Mouse (Mus musculus): ENCODE measurements at regions not wholly inside any gene's neighbourhood (a gene's known extent, or its start where the extent isn't known, plus 50 kb on each side); places are given as distances from the start of the nearest gene placed in this dataset.

GRCm38 (mm10) chr8:30817028-30817427 lies 2611.5 kb upstream of the 5930422O12Rik start:
- TF ChIP-seq GATA1 (IDR thresholded peaks at IDR 0.05; ENCODE audit: borderline replicate concordance, low read length) = no peak
- no peak for TF ChIP-seq FLI1 (IDR thresholded peaks at IDR 0.05; ENCODE audit: low read length)

Measured in megakaryocyte, embryonic 14.5 days (primary cell).